Mouse (Mus musculus) lung, postnatal 10 days (tissue): Measurements from ENCODE around the gene Cryba1.

ENCODE experiments used
- DNase-seq: peaks from one replicate; pipeline ENCODE4 v3.0.0; 2021

Gene Cryba1

GRCm38 (mm10) chr11:77713736-77714135, 11.3 kb downstream of the Cryba1 start:
- DNase-seq, result no peak

- no peak for DNase-seq
These were observed 16.0 kb downstream of the Cryba1 start for GRCm38 (mm10) chr11:77709039-77709438.

- no peak for DNase-seq
These were observed 19.2 kb downstream of the Cryba1 start for GRCm38 (mm10) chr11:77705920-77706319.

GRCm38 (mm10) chr11:77697232-77697631, 27.9 kb downstream of the Cryba1 start:
- DNase-seq, result no peak

- DNase-seq, result no peak
These were observed 32.1 kb downstream of the Cryba1 start for GRCm38 (mm10) chr11:77693026-77693425.

- peak; percentile 60 for DNase-seq
These were observed 37.4 kb downstream of the Cryba1 start for GRCm38 (mm10) chr11:77687541-77688131.

- DNase-seq, result peak; percentile 77
These were observed 38.1 kb downstream of the Cryba1 start for GRCm38 (mm10) chr11:77686841-77687540.

- peak; percentile 47 for DNase-seq
These were observed 38.7 kb downstream of the Cryba1 start for GRCm38 (mm10) chr11:77686346-77686840.

- peak; percentile 100 for DNase-seq
These were observed 39.5 kb downstream of the Cryba1 start, which contains the start of gene Nufip2 for GRCm38 (mm10) chr11:77685383-77686265. Gene Nufip2 (plus strand): TSS chr11:77686155.

GRCm38 (mm10) chr11:77684896-77685295, 40.2 kb downstream of the Cryba1 start:
- no peak for DNase-seq

- no peak for DNase-seq
These were observed 45.1 kb downstream of the Cryba1 start for GRCm38 (mm10) chr11:77680018-77680417.

GRCm38 (mm10) chr11:77673428-77673991, 51.6 kb downstream of the Cryba1 start:
- no peak for DNase-seq

- no peak for DNase-seq
These were observed 52.3 kb downstream of the Cryba1 start for GRCm38 (mm10) chr11:77672746-77673145.
